Mouse (Mus musculus) MEL (cell line): Measurements from ENCODE around the gene Rnf130.

ENCODE experiments used
- CTCF ChIP-seq, 3 experiments: IDR thresholded peaks in 2 of 3; conservative IDR thresholded peaks in 1 of 3; 2 replicates each; pipeline ENCODE4 v1.5.1; 2011 to 2012; ENCODE audit warnings: low read length in 3 of 3, low read depth in 2 of 3, mild to moderate bottlenecking in 2 of 3, improper control_type of control experiment in 1 of 3, inconsistent platforms in 1 of 3, mixed read lengths in 1 of 3, moderate library complexity in 1 of 3; ENCODE audit not compliant: control insufficient read depth in 1 of 3, insufficient read depth in 1 of 3, poor library complexity in 1 of 3, severe bottlenecking in 1 of 3
- ELF1 ChIP-seq: IDR thresholded peaks from 2 replicates; pipeline ENCODE4 v1.6.1; 2014; ENCODE audit warnings: low read depth, mild to moderate bottlenecking, inconsistent platforms, low read length, improper control_type of control experiment, moderate library complexity
- EP300 ChIP-seq, 2 experiments: IDR thresholded peaks; 2 replicates each; pipeline ENCODE4 v1.6.1; 2011; ENCODE audit warnings: improper control_type of control experiment in 2 of 2, low read length in 2 of 2, low read depth in 1 of 2, mild to moderate bottlenecking in 1 of 2
- ETS1 ChIP-seq: IDR thresholded peaks from 2 replicates; pipeline ENCODE4 v1.6.1; 2012; ENCODE audit warnings: low read depth, mild to moderate bottlenecking, inconsistent platforms, low read length, improper control_type of control experiment, moderate library complexity
- GABPA ChIP-seq: IDR thresholded peaks from 2 replicates; pipeline ENCODE4 v1.6.1; 2012; ENCODE audit warnings: low read depth, mild to moderate bottlenecking, inconsistent platforms, low read length, improper control_type of control experiment, moderate library complexity
- KAT2A ChIP-seq: conservative IDR thresholded peaks from 2 replicates; pipeline ENCODE4 v1.6.1; 2012; ENCODE audit warnings: low read depth, low read length, improper control_type of control experiment, inconsistent platforms
- POLR2A ChIP-seq, 2 experiments: IDR thresholded peaks; 2 replicates each; pipeline ENCODE4 v1.6.1; 2011 to 2012; ENCODE audit warnings: low read length in 2 of 2, mild to moderate bottlenecking in 2 of 2, control low read depth in 1 of 2, improper control_type of control experiment in 1 of 2, low read depth in 1 of 2, moderate library complexity in 1 of 2; ENCODE audit not compliant: control insufficient read depth in 1 of 2, insufficient read depth in 1 of 2, poor library complexity in 1 of 2
- POLR2AphosphoS2 ChIP-seq: IDR thresholded peaks from 2 replicates; pipeline ENCODE4 v1.6.1; 2011; ENCODE audit warnings: low read length, improper control_type of control experiment
- RAD21 ChIP-seq: IDR thresholded peaks from 2 replicates; pipeline ENCODE4 v1.6.1; 2011; ENCODE audit warnings: mild to moderate bottlenecking, low read depth, low read length, improper control_type of control experiment
- TAL1 ChIP-seq: IDR thresholded peaks from 2 replicates; pipeline ENCODE4 v1.6.1; 2012; ENCODE audit warnings: mild to moderate bottlenecking, inconsistent platforms, low read length, moderate library complexity, mixed read lengths
- TCF12 ChIP-seq: IDR thresholded peaks from 2 replicates; pipeline ENCODE4 v1.6.1; 2014; ENCODE audit warnings: low read depth, mild to moderate bottlenecking, inconsistent platforms, low read length, improper control_type of control experiment, moderate library complexity
- USF1 ChIP-seq: IDR thresholded peaks from 2 replicates; pipeline ENCODE4 v1.6.1; 2014; ENCODE audit warnings: low read depth, mild to moderate bottlenecking, inconsistent platforms, low read length, improper control_type of control experiment, moderate library complexity
- ZC3H11A ChIP-seq: IDR thresholded peaks from 2 replicates; pipeline ENCODE4 v1.6.1; 2012; ENCODE audit warnings: low read depth, mild to moderate bottlenecking, inconsistent platforms, low read length, improper control_type of control experiment

DNA sequence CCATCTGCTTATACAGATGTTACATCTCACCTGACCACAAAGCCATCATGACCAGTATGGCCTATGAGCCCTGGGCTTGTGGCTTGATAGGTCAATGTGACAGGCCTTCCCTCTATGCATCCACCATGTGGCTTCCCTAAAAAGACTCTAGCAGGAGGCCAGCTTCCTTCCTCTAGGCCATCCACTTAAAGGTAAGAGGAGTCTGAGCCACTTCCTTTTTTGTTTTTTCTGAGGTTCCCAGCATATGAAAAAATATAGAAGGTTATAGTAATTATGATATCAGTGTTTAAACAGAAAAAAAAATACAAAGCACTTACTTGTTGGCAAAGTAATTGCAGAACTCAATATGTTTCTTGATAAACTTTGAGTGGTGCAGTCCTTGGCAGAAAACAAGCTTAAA, 6.3 kb upstream of the Rnf130 start:
- TF ChIP-seq POLR2A (IDR thresholded peaks at IDR 0.05; ENCODE audit: control insufficient read depth in 1 of 2, insufficient read depth in 1 of 2, low read depth in 1 of 2, low read length in 2 of 2, poor library complexity in 1 of 2) = no peak
- no peak for TF ChIP-seq CTCF (IDR thresholded peaks at IDR 0.05 in 2 of 3, conservative IDR thresholded peaks at IDR 0.05 in 1 of 3; ENCODE audit: control insufficient read depth in 1 of 3, insufficient read depth in 1 of 3, low read depth in 2 of 3, low read length in 3 of 3, poor library complexity in 1 of 3, severe bottlenecking in 1 of 3)
- no peak for TF ChIP-seq ZC3H11A
- peak; percentile 48; the same call in 1 of the 2 replicates for TF ChIP-seq ELF1
- TF ChIP-seq TCF12 = peak; percentile 37; the same call in 1 of the 2 replicates
- TF ChIP-seq EP300 (IDR thresholded peaks at IDR 0.05; ENCODE audit: low read depth in 1 of 2, low read length in 2 of 2) = peak; percentile 71 to 74; a peak in 3 of 4 replicates
- TF ChIP-seq POLR2AphosphoS2 = no peak
- TF ChIP-seq ETS1 = peak; percentile 66
- no peak for TF ChIP-seq RAD21
- TF ChIP-seq GABPA = no peak
- TF ChIP-seq TAL1 = peak; percentile 26; the same call in 1 of the 2 replicates
- TF ChIP-seq USF1 = no peak
- no peak for TF ChIP-seq KAT2A
